Mouse (Mus musculus): ENCODE measurements around the gene Rpl36al.
A peak's percentile ranks its signal among the peaks of the same experiment; 100 is the strongest.

The Rpl36al gene

DNA sequence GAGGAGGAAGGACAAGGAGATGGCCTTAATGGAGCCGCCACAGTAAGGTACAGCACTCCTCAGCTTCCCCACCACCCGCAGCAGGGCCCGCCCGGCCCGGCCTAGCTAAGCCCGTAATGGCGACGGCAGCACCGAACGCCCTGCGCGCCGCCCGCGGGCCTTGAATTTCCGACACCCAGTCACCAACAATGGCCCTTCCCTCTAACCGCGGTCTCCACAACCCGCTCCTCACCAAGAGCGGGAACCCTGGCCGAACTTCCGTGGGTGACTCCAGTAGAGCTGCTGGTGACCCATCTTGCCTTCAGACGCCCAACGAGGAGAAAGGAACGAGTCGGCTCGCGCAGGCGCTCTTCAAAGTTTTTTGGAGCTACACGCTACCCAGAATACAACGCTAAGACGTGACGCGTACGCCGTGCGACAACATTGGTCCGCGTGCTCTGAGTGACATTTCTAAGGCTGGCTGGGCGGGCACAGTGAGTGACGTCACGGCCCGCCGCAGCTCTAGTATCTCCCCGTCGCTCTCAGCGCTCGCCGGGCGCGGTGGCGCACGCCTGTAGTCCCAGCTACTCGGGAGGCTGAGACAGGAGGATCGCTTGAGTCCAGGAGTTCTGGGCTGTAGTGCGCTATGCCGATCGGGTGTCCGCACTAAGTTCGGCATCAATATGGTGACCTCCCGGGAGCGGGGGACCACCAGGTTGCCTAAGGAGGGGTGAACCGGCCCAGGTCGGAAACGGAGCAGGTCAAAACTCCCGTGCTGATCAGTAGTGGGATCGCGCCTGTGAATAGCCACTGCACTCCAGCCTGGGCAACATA, 24.9 kb downstream of the Rpl36al start, which contains the start of gene Rps29:
TSS of gene Rps29 (minus strand) at position 422 of the 813 bp plus-strand sequence.
- peak; percentile 98 to 99 for DNase-seq (ENCODE audit: low spot score in 2 of 2)

DNA sequence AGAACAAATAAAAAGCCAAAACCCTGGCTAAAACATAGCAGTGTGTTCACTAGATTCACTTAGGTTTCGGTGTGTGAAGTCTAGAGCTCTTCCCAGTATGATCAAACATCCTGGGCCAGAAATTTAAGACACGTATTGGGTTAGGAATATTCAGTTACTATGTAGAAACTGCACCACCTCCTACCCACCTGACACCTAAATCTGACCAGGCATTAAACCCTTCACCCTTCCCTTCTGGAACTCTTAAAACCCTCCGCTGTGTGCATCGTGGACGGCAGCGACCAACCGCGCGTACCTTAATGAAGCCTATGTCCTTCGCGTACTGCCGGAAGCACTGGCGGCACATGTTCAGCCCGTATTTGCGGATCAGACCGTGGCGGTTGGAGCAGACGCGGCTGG, 25.5 kb downstream of the Rpl36al start:
- DNase-seq (ENCODE audit: low spot score in 2 of 2): no peak

DNA sequence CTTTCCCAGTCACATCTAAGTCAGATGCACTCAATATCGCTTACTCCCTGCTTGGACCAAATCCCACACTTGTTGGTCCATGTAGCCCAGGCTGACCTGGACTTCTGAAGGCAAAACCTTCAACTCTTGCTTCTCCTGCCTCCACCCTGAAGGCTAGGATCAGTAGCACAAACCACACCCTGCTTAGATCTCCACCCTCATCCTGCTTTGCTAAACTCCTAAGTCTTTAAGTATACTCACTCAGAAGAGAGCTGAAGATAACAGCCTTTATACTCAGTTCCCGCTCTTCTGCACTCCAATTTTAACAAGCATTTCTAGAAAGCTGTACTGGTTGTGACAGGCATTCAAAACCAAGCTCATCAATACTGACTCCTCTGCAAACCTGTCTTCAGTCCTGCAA, 26.8 kb downstream of the Rpl36al start:
- DNase-seq (ENCODE audit: low spot score in 2 of 2): no peak

DNA sequence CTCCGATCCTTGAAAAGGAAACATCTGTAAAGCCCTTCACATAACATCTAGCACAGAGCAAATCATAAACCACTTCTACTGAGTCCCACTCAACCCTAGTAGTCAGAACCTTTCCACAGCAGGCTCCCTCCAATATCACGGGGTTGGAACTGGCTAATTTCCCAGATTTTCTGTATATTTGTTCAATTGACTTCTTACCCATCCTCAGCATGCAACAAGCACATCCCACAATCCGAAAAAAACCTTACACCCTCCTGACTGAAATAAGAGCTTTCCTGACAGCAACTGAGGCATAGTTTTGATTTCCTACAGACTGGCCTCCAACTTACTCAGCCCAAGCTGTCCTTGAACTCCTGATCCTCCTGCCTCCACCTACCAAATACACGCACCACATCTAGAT, 27.4 kb downstream of the Rpl36al start:
- no peak for DNase-seq (ENCODE audit: low spot score in 2 of 2)

GRCm38 (mm10) chr12:69155923-69156322, 28.0 kb downstream of the Rpl36al start:
- DNase-seq (ENCODE audit: low spot score in 2 of 2): no peak

DNA sequence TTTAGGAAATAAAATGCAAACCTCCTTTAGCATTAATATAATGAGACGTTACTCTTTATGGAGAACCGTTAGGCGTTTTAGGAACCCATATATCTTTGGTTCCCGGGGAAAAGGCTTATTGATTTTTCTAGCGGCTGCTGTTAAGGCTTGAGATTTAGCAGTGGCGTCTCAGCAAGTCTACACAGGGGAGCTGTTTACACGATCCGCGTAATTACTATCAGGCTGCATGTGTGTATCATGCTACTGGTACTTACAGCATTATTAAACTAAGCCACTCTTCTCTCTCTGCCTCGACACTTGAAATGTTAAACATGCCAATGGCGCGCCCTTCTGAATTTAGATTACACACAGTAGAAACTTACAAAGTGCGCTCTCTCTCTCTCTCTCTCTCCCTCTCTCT, 33.8 kb downstream of the Rpl36al start:
- no peak for DNase-seq (ENCODE audit: low spot score in 2 of 2)

- no peak for DNase-seq (ENCODE audit: low spot score in 2 of 2)
Observed at GRCm38 (mm10) chr12:69147166-69147735, 36.6 kb downstream of the Rpl36al start.

- DNase-seq (ENCODE audit: low spot score in 2 of 2): no peak
Observed at GRCm38 (mm10) chr12:69143460-69143859, 40.4 kb downstream of the Rpl36al start.

GRCm38 (mm10) chr12:69139841-69140240, 44.0 kb downstream of the Rpl36al start:
- DNase-seq (ENCODE audit: low spot score in 2 of 2): no peak

DNA sequence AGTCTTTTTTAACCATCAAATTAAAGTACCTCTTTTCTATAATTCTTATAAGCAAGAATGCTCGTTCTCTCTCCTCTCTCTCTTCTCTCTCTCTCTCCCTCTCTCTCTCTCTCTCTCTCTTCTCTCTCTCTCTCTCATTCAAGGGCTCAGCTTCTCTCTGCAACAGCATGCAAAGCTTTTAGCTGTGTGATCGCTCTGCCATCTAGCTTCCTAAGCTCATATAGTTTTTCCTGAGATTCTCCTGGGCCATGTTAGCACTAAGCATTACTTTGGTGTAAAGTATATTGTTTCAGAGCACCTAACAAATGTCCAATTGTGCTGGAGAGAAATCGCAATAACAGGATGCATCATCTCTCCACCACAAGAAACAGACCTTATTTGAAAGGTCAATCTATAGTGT, 44.7 kb downstream of the Rpl36al start:
- DNase-seq (ENCODE audit: low spot score in 2 of 2): no peak

All from right cerebral cortex, postnatal 36 days (tissue).